Mouse (Mus musculus) kidney, adult 2 months (tissue): ENCODE measurements around the gene Acer3. TPM values are rescaled to one million over a fixed set of nuclear protein-coding genes. Genes with fewer than 3 reads are reported as not detected.
A peak's percentile ranks its signal among the peaks of the same experiment; 100 is the strongest.

Experiments used
- DNase-seq: peaks from one replicate; pipeline ENCODE4 v3.0.0; 2021
- H3K27ac ChIP-seq: fragments of 200-500 bp; 2 replicates; pipeline ENCODE4 v1.5.1; 2012; ENCODE audit warnings: low read depth, low read length, control low read depth, inconsistent platforms; ENCODE audit not compliant: insufficient read depth
- H3K27me3 ChIP-seq: fragments of 200-500 bp; replicated peaks from 2 replicates; pipeline ENCODE4 v1.6.1; 2012; ENCODE audit warnings: mild to moderate bottlenecking, moderate library complexity, low read length, inconsistent platforms; ENCODE audit not compliant: control insufficient read depth, insufficient read depth
- H3K36me3 ChIP-seq: fragments of 200-500 bp; 2 replicates; pipeline ENCODE4 v1.6.1; 2012; ENCODE audit warnings: mild to moderate bottlenecking, moderate library complexity, low read length, inconsistent platforms; ENCODE audit not compliant: control insufficient read depth, insufficient read depth
- H3K4me1 ChIP-seq: fragments of 200-500 bp; 2 replicates; pipeline ENCODE4 v1.6.1; 2011; ENCODE audit warnings: low read length; ENCODE audit not compliant: control insufficient read depth, insufficient read depth
- H3K4me3 ChIP-seq: fragments of 200-500 bp; 2 replicates; pipeline ENCODE4 v1.5.1; 2011; ENCODE audit warnings: mild to moderate bottlenecking, low read depth, low read length, control low read depth; ENCODE audit not compliant: insufficient read depth
- CTCF ChIP-seq: fragments of 200-500 bp; conservative IDR thresholded peaks from 2 replicates; pipeline ENCODE4 v1.5.1; 2011; ENCODE audit warnings: low read depth, mild to moderate bottlenecking, control low read depth, low read length, moderate library complexity, mixed read lengths; ENCODE audit not compliant: insufficient read depth, insufficient read length
- POLR2A ChIP-seq: fragments of 200-500 bp; IDR thresholded peaks from one replicate; pipeline ENCODE4 v1.6.1; 2011; ENCODE audit warnings: low read depth, low read length, control low read depth
- WGBS: fragments of 180-500 bp; shearing (Covaris S2); methylation state at CpG from one replicate; pipeline ENCODE4 v1.1.7; 2018; 5-methylcytosine and 5-hydroxymethylcytosine counted together
- polyA plus RNA-seq: library from polyadenylated mRNA; depleted of rRNA; stranded (reverse); fragments of >200 nt; gene quantifications from 2 replicates; pipeline ENCODE4 v1.2.3, GENCODE M21; 2012

The Acer3 gene
- polyA plus RNA-seq, 1 experiment, result 11.9 TPM

- TF ChIP-seq POLR2A, result no peak
- TF ChIP-seq CTCF, result no peak
- peak; percentile 44 for DNase-seq
Observed at GRCm38 (mm10) chr7:98323288-98324019, 2.4 kb upstream of the Acer3 start.

GRCm38 (mm10) chr7:98322415-98322814 lies 1.4 kb upstream of the Acer3 start:
- no peaks in the 10 kb centered on the region for H3K36me3 ChIP-seq
- TF ChIP-seq CTCF (no peak), POLR2A (no peak)
- 81% methylated on average over 3 of the region's 3 CpGs for WGBS
- H3K4me1 ChIP-seq, result no peaks in the 10 kb centered on the region
- no peak overlapping the region for H3K27ac ChIP-seq
- DNase-seq, result no peak
- no peak overlapping the region for H3K4me3 ChIP-seq
- H3K27me3 ChIP-seq, result no peaks in the 10 kb centered on the region

More at GRCm38 (mm10) chr7:98323288-98324019, 2.4 kb upstream of the Acer3 start:
- 41% methylated on average over 5 of the region's 5 CpGs for WGBS
- no peak overlapping the region for H3K4me3 ChIP-seq
- no peaks in the 10 kb centered on the region for H3K36me3 ChIP-seq
- H3K27ac ChIP-seq, result no peak overlapping the region
- no peaks in the 10 kb centered on the region for H3K27me3 ChIP-seq
- no peaks in the 10 kb centered on the region for H3K4me1 ChIP-seq

GRCm38 (mm10) chr7:98320006-98320556 lies 927 bp downstream of the Acer3 start:
- no peak overlapping the region for H3K4me3 ChIP-seq
- TF ChIP-seq POLR2A, result no peak
- TF ChIP-seq CTCF, result no peak
- H3K36me3 ChIP-seq, result no peaks in the 10 kb centered on the region
- DNase-seq, result no peak
- no peaks in the 10 kb centered on the region for H3K4me1 ChIP-seq
- WGBS, result 92% methylated on average over 7 of the region's 7 CpGs
- no peaks in the 10 kb centered on the region for H3K27me3 ChIP-seq
- H3K27ac ChIP-seq, result no peak overlapping the region

GRCm38 (mm10) chr7:98316568-98316967 lies 4.4 kb downstream of the Acer3 start:
- WGBS, result 37% methylated on average over 2 of the region's 2 CpGs
- no peaks in the 10 kb centered on the region for H3K27me3 ChIP-seq
- TF ChIP-seq CTCF (no peak; the same call in 1 of the 2 replicates), POLR2A (no peak)
- H3K27ac ChIP-seq, result no peak overlapping the region
- no peak overlapping the region for H3K4me3 ChIP-seq
- no peaks in the 10 kb centered on the region for H3K36me3 ChIP-seq
- H3K4me1 ChIP-seq, result no peaks in the 10 kb centered on the region
- DNase-seq, result peak; percentile 21

- DNase-seq, result no peak
- no peaks in the 10 kb centered on the region for H3K4me1 ChIP-seq
- H3K27ac ChIP-seq, result no peak overlapping the region
- no peaks in the 10 kb centered on the region for H3K27me3 ChIP-seq
- TF ChIP-seq POLR2A (no peak), CTCF (no peak)
- no peak overlapping the region for H3K4me3 ChIP-seq
- no peaks in the 10 kb centered on the region for H3K36me3 ChIP-seq
- 83% methylated on average over 2 of the region's 2 CpGs for WGBS
Observed at GRCm38 (mm10) chr7:98315087-98315486, 5.9 kb downstream of the Acer3 start.

- no peaks in the 10 kb centered on the region for H3K36me3 ChIP-seq
- no peak overlapping the region for H3K27ac ChIP-seq
- TF ChIP-seq CTCF, result no peak
- 74% methylated on average over 4 of the region's 4 CpGs for WGBS
- no peak for DNase-seq
- H3K4me1 ChIP-seq, result peaks cover 4% of the 10 kb centered on the region; the same call in 1 of the 2 replicates
- H3K27me3 ChIP-seq, result no peaks in the 10 kb centered on the region
- no peak overlapping the region for H3K4me3 ChIP-seq
Observed at GRCm38 (mm10) chr7:98312185-98312920, 8.7 kb downstream of the Acer3 start.

GRCm38 (mm10) chr7:98310266-98310665 lies 10.7 kb downstream of the Acer3 start:
- Histone ChIP-seq H3K36me3 (no peaks in the 10 kb centered on the region), H3K27ac (no peak overlapping the region), H3K4me1 (peaks cover 4% of the 10 kb centered on the region; the same call in 1 of the 2 replicates), H3K4me3 (no peak overlapping the region), H3K27me3 (no peaks in the 10 kb centered on the region)
- 55% methylated on average over 6 of the region's 6 CpGs for WGBS
- DNase-seq, result no peak
- TF ChIP-seq POLR2A (no peak), CTCF (no peak)
